Mouse (Mus musculus) MEL (cell line): Measurements from ENCODE around the gene Sort1.

ENCODE experiments used
- CTCF ChIP-seq, 3 experiments: IDR thresholded peaks in 2 of 3; conservative IDR thresholded peaks in 1 of 3; 2 replicates each; pipeline ENCODE4 v1.5.1; 2011 to 2012; ENCODE audit warnings: low read length in 3 of 3, low read depth in 2 of 3, mild to moderate bottlenecking in 2 of 3, improper control_type of control experiment in 1 of 3, inconsistent platforms in 1 of 3, mixed read lengths in 1 of 3, moderate library complexity in 1 of 3; ENCODE audit not compliant: control insufficient read depth in 1 of 3, insufficient read depth in 1 of 3, poor library complexity in 1 of 3, severe bottlenecking in 1 of 3
- POLR2AphosphoS5 ChIP-seq: IDR thresholded peaks from 2 replicates; pipeline ENCODE4 v1.6.1; 2012; ENCODE audit warnings: low read depth, borderline replicate concordance, mild to moderate bottlenecking, inconsistent platforms, low read length, moderate library complexity, mixed read lengths
- ZKSCAN1 ChIP-seq: IDR thresholded peaks from 2 replicates; pipeline ENCODE4 v1.6.1; 2012; ENCODE audit warnings: low read depth, mild to moderate bottlenecking, inconsistent platforms, low read length, improper control_type of control experiment, moderate library complexity

DNA sequence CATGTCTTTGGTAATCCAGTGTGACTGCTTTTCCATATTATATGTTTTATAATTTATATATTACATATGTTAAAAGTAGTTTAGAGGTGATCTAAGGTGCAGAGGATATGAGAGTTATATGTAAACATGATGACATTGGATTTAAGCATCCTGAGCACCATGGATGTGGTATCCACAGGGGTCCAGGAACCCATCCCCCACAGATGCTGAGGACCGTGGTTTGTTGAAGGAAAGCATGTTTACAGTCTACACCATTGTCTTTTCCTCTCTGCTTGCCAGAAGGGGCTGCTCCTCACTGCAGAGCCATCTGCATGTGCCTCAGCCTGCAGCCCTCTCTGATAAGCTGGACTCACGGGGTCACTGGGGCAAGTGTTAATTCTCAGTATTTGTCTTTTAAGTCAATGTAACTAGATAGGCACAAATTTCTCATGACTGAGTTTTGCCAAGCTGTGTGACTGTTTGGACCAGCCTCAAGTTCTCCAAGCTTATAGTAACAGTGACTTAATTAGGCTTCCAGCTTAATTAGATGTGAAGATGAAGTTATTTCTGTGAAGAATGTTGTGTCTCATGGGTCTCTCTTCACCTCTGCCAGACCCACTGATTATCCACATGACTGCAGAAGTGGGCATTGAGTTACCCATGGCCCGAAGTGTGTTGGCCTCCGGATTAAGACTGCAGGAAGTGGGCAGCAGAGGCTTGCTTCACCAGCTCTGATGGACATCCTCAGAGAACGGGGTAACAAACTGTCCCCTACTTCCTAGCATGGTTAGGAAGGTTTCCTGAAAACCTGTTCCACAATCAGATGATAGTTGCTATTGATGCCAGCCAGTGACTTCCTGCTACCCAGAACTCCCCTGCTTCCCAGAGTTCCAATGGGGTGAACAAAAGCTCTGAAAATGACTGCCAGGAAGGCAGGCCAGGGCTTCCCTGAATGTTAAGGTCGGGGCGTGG, 14.0 kb downstream of the Sort1 start:
- TF ChIP-seq POLR2AphosphoS5 (no peak), ZKSCAN1 (no peak), CTCF (IDR thresholded peaks at IDR 0.05 in 2 of 3, conservative IDR thresholded peaks at IDR 0.05 in 1 of 3; ENCODE audit: control insufficient read depth in 1 of 3, insufficient read depth in 1 of 3, low read depth in 2 of 3, low read length in 3 of 3, poor library complexity in 1 of 3, severe bottlenecking in 1 of 3) (no peak)
